In the genomic region with DNA sequence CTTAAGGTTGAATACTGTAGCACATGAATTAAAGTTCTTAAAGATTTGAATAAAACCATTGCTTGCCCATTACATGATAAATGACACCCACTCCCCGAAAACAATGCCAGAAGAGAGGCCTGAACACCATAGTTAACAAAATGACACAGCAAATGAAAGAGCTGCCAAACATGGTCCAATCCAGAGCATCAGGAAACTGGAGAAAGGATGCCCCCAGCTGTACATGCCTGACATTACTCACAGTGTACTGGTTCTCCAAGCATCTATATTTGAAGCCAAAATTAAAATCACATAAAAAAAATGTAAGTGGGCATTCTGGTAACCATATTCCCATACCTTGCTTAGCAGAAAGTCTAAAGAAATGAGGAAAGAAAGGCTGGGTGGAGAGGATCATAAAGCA, we compare ENCODE assay signal across 7 mouse cellular contexts. TPM values are rescaled to one million over a fixed set of nuclear protein-coding genes. Genes with fewer than 3 reads are reported as not detected.
A peak's percentile ranks its signal among the peaks of the same experiment; 100 is the strongest.
DNase-seq lines count a peak whose midpoint lies in the region.

No protein-coding gene starts in this region.

- DNase-seq in layer of hippocampus, adult 11-12 months (ENCODE audit: low spot score): peak; percentile 34
- no peak for DNase-seq in layer of hippocampus, adult 9-10 months (ENCODE audit: low spot score)
- peak; percentile 84 for DNase-seq in NIH3T3 (ENCODE audit: low read depth)
- DNase-seq in fibroblast of lung, adult 2 months (ENCODE audit: low read depth): peak; percentile 44
- peak; percentile 18 to 35 for DNase-seq in layer of hippocampus, postnatal 10 days (ENCODE audit: low spot score in 2 of 2)
- no peak for DNase-seq in thymus, postnatal 36 days
- DNase-seq in thymus, postnatal 0 days (ENCODE audit: low spot score): no peak

RNA-seq across cellular contexts. Expression of a gene that starts 38.6 kb away (rescaled TPM):
- 100 to 1,000 TPM; 126 to 148 TPM for total RNA-seq in layer of hippocampus, postnatal 10 days (2021)
- polyA plus RNA-seq in thymus, postnatal 0 days (2015; fragmentation: Nextera tagmentation; extraction: Ambion mirVana): 37.4 and 40.7 TPM in 2 replicates

Comparison
In these comparisons a context has a peak if more than half of its experiments do, and no peak if none do; other contexts are left out.
1. DNase-seq: peak in layer of hippocampus, adult 11-12 months (single experiment), NIH3T3 (single experiment), fibroblast of lung, adult 2 months (single experiment) and layer of hippocampus, postnatal 10 days (2 of 2); none in layer of hippocampus, adult 9-10 months (single experiment), thymus, postnatal 36 days (0 of 2) and thymus, postnatal 0 days (single experiment).